Mouse (Mus musculus) forebrain, postnatal 0 days (tissue): ENCODE data around the gene Zp1. TPM values are rescaled to one million over a fixed set of nuclear protein-coding genes. Genes with fewer than 3 reads are reported as not detected.
A peak's percentile ranks its signal among the peaks of the same experiment; 100 is the strongest.

Source experiments
- ATAC-seq: fragments of 200-750 bp; cut with Nextera tagmentation; 2 replicates; pipeline ENCODE4 v1.8.0; 2017; ENCODE audit warnings: mild to moderate bottlenecking, moderate library complexity
- DNase-seq: peaks from one replicate; pipeline ENCODE4 v3.0.0-alpha.2; 2015
- H3K27ac ChIP-seq: fragments of 300-500 bp; sonication (generic); 2 replicates; pipeline ENCODE4 v1.5.1; 2014; ENCODE audit warnings: low read depth, mild to moderate bottlenecking, antibody characterized with exemption, low read length, moderate library complexity, mixed read lengths
- H3K27me3 ChIP-seq: fragments of 300-500 bp; sonication (generic); 2 replicates; pipeline ENCODE4 v1.6.1; 2014; ENCODE audit warnings: mild to moderate bottlenecking, low read length, mixed read lengths; ENCODE audit not compliant: insufficient read depth
- H3K36me3 ChIP-seq: fragments of 300-500 bp; sonication (generic); 2 replicates; pipeline ENCODE4 v1.6.1; 2014; ENCODE audit warnings: mild to moderate bottlenecking, moderate library complexity; ENCODE audit not compliant: insufficient read depth
- H3K4me1 ChIP-seq: fragments of 300-500 bp; sonication (generic); 2 replicates; pipeline ENCODE4 v1.6.1; 2014; ENCODE audit warnings: antibody characterized with exemption; ENCODE audit not compliant: insufficient read depth
- H3K4me2 ChIP-seq: fragments of 300-500 bp; sonication (generic); 2 replicates; pipeline ENCODE4 v1.6.1; 2014; ENCODE audit warnings: low read depth, mild to moderate bottlenecking, moderate library complexity
- H3K4me3 ChIP-seq: fragments of 300-500 bp; sonication (generic); 2 replicates; pipeline ENCODE4 v1.5.1; 2014; ENCODE audit warnings: low read depth, low read length, mixed read lengths
- H3K9ac ChIP-seq: fragments of 300-500 bp; sonication (generic); 2 replicates; pipeline ENCODE4 v1.6.1; 2014; ENCODE audit warnings: mild to moderate bottlenecking
- H3K9me3 ChIP-seq: fragments of 300-500 bp; sonication (generic); 2 replicates; pipeline ENCODE4 v1.6.1; 2016; ENCODE audit warnings: low read length
- CTCF ChIP-seq: sonication (generic); IDR thresholded peaks from 2 replicates; pipeline ENCODE4 v1.5.1; 2016; ENCODE audit warnings: antibody characterized with exemption, control low read depth, low read depth
- WGBS: fragments of 180-500 bp; shearing (Covaris S2); extraction: QIAGEN DNeasy Blood & Tissue Kit; methylation state at CpG from one replicate; pipeline ENCODE4 v1.1.7; 2014; 5-methylcytosine and 5-hydroxymethylcytosine counted together
- polyA plus RNA-seq: library from polyadenylated mRNA; unstranded; fragments of >200 nt; fragmentation: Nextera tagmentation; extraction: Ambion mirVana; gene quantifications from 2 replicates; pipeline ENCODE4 v1.2.1, GENCODE M21; 2015
- total RNA-seq: library from RNA; depleted of rRNA; stranded (reverse); fragments of >200 nt; gene quantifications from 2 replicates; pipeline ENCODE4 v1.2.3, GENCODE M21; 2014; rRNA removed

Zp1 gene
- total and polyA plus RNA-seq, 2 experiments from 2014 or later: 0.10 to 0.68 TPM

GRCm38 (mm10) chr19:10868623-10869141, 51.8 kb downstream of the Zp1 start:
- H3K36me3 ChIP-seq: peaks cover 63% of the 10 kb centered on the region

GRCm38 (mm10) chr19:10867946-10868622, 52.3 kb downstream of the Zp1 start:
- H3K9me3 ChIP-seq: no peaks in the 10 kb centered on the region
- 26% methylated on average over 5 of the region's 5 CpGs for WGBS
- no peaks in the 10 kb centered on the region for H3K27me3 ChIP-seq
- TF ChIP-seq CTCF: no peak
- DNase-seq: no peak
- H3K4me3 ChIP-seq: peak overlapping the region; percentile 91
- peak overlapping the region; percentile 93 for H3K27ac ChIP-seq
- peaks cover 63% of the 10 kb centered on the region for H3K36me3 ChIP-seq
- H3K4me1 ChIP-seq: peaks cover 16% of the 10 kb centered on the region; the same call in 1 of the 2 replicates
- H3K4me2 ChIP-seq: peak overlapping the region; percentile 79
- H3K9ac ChIP-seq: peak overlapping the region; percentile 99
- no peak; the same call in 1 of the 2 replicates for ATAC-seq

More at GRCm38 (mm10) chr19:10868623-10869141, 51.8 kb downstream of the Zp1 start:
- H3K4me1 ChIP-seq: peaks cover 16% of the 10 kb centered on the region; the same call in 1 of the 2 replicates
- peak; percentile 49 for ATAC-seq
- peak overlapping the region; percentile 93 for H3K27ac ChIP-seq
- H3K4me2 ChIP-seq: peak overlapping the region; percentile 79
- H3K9ac ChIP-seq: peak overlapping the region; percentile 99
- DNase-seq: peak; percentile 55
- no peaks in the 10 kb centered on the region for H3K9me3 ChIP-seq
- H3K27me3 ChIP-seq: no peaks in the 10 kb centered on the region
- TF ChIP-seq CTCF: peak; percentile 21; the same call in 1 of the 2 replicates
- WGBS: under 1% methylated on average over 17 of the region's 17 CpGs
- peak overlapping the region; percentile 91 for H3K4me3 ChIP-seq

GRCm38 (mm10) chr19:10866351-10866750, 54.1 kb downstream of the Zp1 start:
- ATAC-seq (no peak), DNase-seq (no peak)
- 88% methylated on average over 13 of the region's 13 CpGs for WGBS
- Histone ChIP-seq H3K27ac (no peak overlapping the region), H3K4me1 (peaks cover 16% of the 10 kb centered on the region; the same call in 1 of the 2 replicates), H3K9ac (no peak overlapping the region), H3K27me3 (no peaks in the 10 kb centered on the region), H3K4me2 (no peak overlapping the region), H3K9me3 (no peaks in the 10 kb centered on the region), H3K4me3 (no peak overlapping the region), H3K36me3 (peaks cover 65% of the 10 kb centered on the region)
- TF ChIP-seq CTCF: no peak

Other genes starting within 250 kb of the Zp1 start
- not detected in 2 replicates for gene Pga5, start 242.6 kb downstream of the Zp1 start, total RNA-seq
- not detected in 2 replicates for gene Pga5, start 242.6 kb downstream of the Zp1 start, polyA plus RNA-seq
- 27.9 and 29.0 TPM in 2 replicates for gene Vps37c, start 231.9 kb downstream of the Zp1 start, total RNA-seq
- gene Vps37c, start 231.9 kb downstream of the Zp1 start, polyA plus RNA-seq: 34.5 TPM in 2 replicates
- gene Cd5, start 181.6 kb downstream of the Zp1 start, total RNA-seq: 0.10 TPM in 1 of 2 replicates, not detected in the other
- 0.24 and 0.52 TPM in 2 replicates for gene Cd5, start 181.6 kb downstream of the Zp1 start, polyA plus RNA-seq
- not detected in 2 replicates for gene Cd6, start 90.6 kb downstream of the Zp1 start, total RNA-seq
- 0.05 TPM in 1 of 2 replicates, not detected in the other for gene Cd6, start 90.6 kb downstream of the Zp1 start, polyA plus RNA-seq
- 0.62 and 0.90 TPM in 2 replicates for gene Slc15a3, start 80.9 kb downstream of the Zp1 start, total RNA-seq
- 0.26 and 0.42 TPM in 2 replicates for gene Slc15a3, start 80.9 kb downstream of the Zp1 start, polyA plus RNA-seq
- gene Tmem132a, start 50.7 kb downstream of the Zp1 start, total RNA-seq: 323 and 362 TPM in 2 replicates
- 180 and 184 TPM in 2 replicates for gene Tmem132a, start 50.7 kb downstream of the Zp1 start, polyA plus RNA-seq
- gene Tmem109, start 38.6 kb downstream of the Zp1 start, total RNA-seq: 22.2 and 25.5 TPM in 2 replicates
- 33.7 and 38.8 TPM in 2 replicates for gene Tmem109, start 38.6 kb downstream of the Zp1 start, polyA plus RNA-seq
- 243 and 271 TPM in 2 replicates for gene Prpf19, start 25.4 kb downstream of the Zp1 start, total RNA-seq
- gene Prpf19, start 25.4 kb downstream of the Zp1 start, polyA plus RNA-seq: 35.6 and 36.9 TPM in 2 replicates
- gene Ptgdr2, start 16.5 kb upstream of the Zp1 start, total RNA-seq: 0.57 and 0.77 TPM in 2 replicates
- 0.05 and 0.10 TPM in 2 replicates for gene Ptgdr2, start 16.5 kb upstream of the Zp1 start, polyA plus RNA-seq
- gene Ccdc86, start 28.6 kb upstream of the Zp1 start, total RNA-seq: 6.2 and 6.8 TPM in 2 replicates
- gene Ccdc86, start 28.6 kb upstream of the Zp1 start, polyA plus RNA-seq: 12.7 and 16.6 TPM in 2 replicates
- not detected in 2 replicates for gene Ms4a10, start 54.0 kb upstream of the Zp1 start, total RNA-seq
- gene Ms4a10, start 54.0 kb upstream of the Zp1 start, polyA plus RNA-seq: not detected in 2 replicates
- 2.1 and 3.2 TPM in 2 replicates for gene Ms4a15, start 72.6 kb upstream of the Zp1 start, total RNA-seq
- gene Ms4a15, start 72.6 kb upstream of the Zp1 start, polyA plus RNA-seq: 3.0 and 4.8 TPM in 2 replicates
- not detected in 2 replicates for gene Ms4a18, start 97.4 kb upstream of the Zp1 start, total RNA-seq
- gene Ms4a18, start 97.4 kb upstream of the Zp1 start, polyA plus RNA-seq: not detected in 2 replicates
- not detected in 2 replicates for gene Ms4a8a, start 160.5 kb upstream of the Zp1 start, total RNA-seq
- gene Ms4a8a, start 160.5 kb upstream of the Zp1 start, polyA plus RNA-seq: not detected in 2 replicates
- not detected in 2 replicates for gene 1700017D01Rik, start 210.2 kb upstream of the Zp1 start, total RNA-seq
- gene 1700017D01Rik, start 210.2 kb upstream of the Zp1 start, polyA plus RNA-seq: not detected in 2 replicates
- gene 1700025F22Rik, start 244.7 kb upstream of the Zp1 start, total RNA-seq: not detected in 2 replicates
- gene 1700025F22Rik, start 244.7 kb upstream of the Zp1 start, polyA plus RNA-seq: not detected in 2 replicates